ENCODE assay signal across 21 mouse cellular contexts in the genomic region with DNA sequence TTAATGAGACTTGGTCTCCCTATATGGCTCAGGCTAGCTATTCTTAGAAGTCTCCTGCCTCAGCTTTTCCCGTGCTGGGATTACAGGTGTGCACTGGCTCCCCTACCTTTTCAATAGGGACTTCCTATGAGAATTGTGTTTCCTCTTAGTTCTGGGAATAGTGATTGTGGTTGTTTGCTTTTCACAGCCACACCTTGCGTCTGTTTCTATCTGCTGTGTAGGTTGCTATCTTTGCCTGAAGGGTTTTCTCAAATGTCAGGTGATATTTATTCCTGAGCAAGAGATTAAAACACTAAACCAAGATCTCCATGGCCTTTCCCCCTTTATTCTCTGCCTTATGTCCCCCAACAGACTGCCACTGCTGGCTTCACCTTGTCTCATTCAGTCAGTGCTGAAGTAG.
"Had no signal": no experiment of that assay in that cellular context is flagged by ENCODE, and none has a peak within 500 bp of the region (broad histone marks: within the 10 kb centered on the region; RNA-seq: fewer than 3 reads in every experiment).

No protein-coding gene starts in this region.

- H3K4me3 ChIP-seq: liver, embryonic 13.5 days; liver, embryonic 15.5 days; lung, embryonic 15.5 days; megakaryocyte, embryonic 14.5 days; midbrain, embryonic 12.5 days; neural tube, embryonic 12.5 days had no signal

- H3K4me1 ChIP-seq: midbrain, embryonic 12.5 days; neural tube, embryonic 12.5 days had no signal

- ATAC-seq: liver, postnatal 0 days; lung, postnatal 0 days had no signal

- DNase-seq: liver, embryonic 13.5 days; liver, postnatal 0 days; lung, adult 2 months; lung, postnatal 14 days; lung, postnatal 36 days; midbrain, embryonic 14.5 days; retina, postnatal 1 day; right cerebral cortex, adult 18-20 months; right cerebral cortex, postnatal 25 days; right cerebral cortex, postnatal 4 days; spleen, adult 18-20 months; thymus, adult 2 months; thymus, postnatal 25 days; thymus, postnatal 4 days had no signal

- H3K27ac ChIP-seq: liver, embryonic 13.5 days; liver, embryonic 15.5 days; lung, embryonic 15.5 days; macrophage; midbrain, embryonic 12.5 days; neural tube, embryonic 12.5 days had no signal

- H3K4me2 ChIP-seq: liver, embryonic 13.5 days; liver, embryonic 15.5 days; lung, embryonic 15.5 days; midbrain, embryonic 12.5 days; neural tube, embryonic 12.5 days had no signal

- H3K27me3 ChIP-seq: liver, embryonic 13.5 days; liver, embryonic 15.5 days; lung, embryonic 15.5 days; midbrain, embryonic 12.5 days; neural tube, embryonic 12.5 days had no signal

- H3K9me3 ChIP-seq: liver, embryonic 13.5 days; liver, embryonic 15.5 days; lung, embryonic 15.5 days; megakaryocyte, embryonic 14.5 days; midbrain, embryonic 12.5 days; neural tube, embryonic 12.5 days had no signal

- H3K36me3 ChIP-seq: liver, embryonic 13.5 days; liver, embryonic 15.5 days; lung, embryonic 15.5 days; midbrain, embryonic 12.5 days; neural tube, embryonic 12.5 days had no signal

- H3K9ac ChIP-seq: liver, embryonic 13.5 days; liver, embryonic 15.5 days; liver, postnatal 0 days; lung, embryonic 15.5 days; midbrain, embryonic 12.5 days; neural tube, embryonic 12.5 days had no signal
